Mouse (Mus musculus) limb, embryonic 15.5 days (tissue): ENCODE data around the gene 1700022I11Rik. TPM values are rescaled to one million over a fixed set of nuclear protein-coding genes. Genes with fewer than 3 reads are reported as not detected.

Experiments
- ATAC-seq: fragments of 200-750 bp; cut with Nextera tagmentation; 2 replicates; pipeline ENCODE4 v1.8.0; 2017; ENCODE audit warnings: low read depth, moderate TSS enrichment; ENCODE audit not compliant: insufficient number of reproducible peaks, low FRiP score, low TSS enrichment
- H3K27ac ChIP-seq: fragments of 300-500 bp; sonication (generic); 2 replicates; pipeline ENCODE4 v1.5.1; 2015; ENCODE audit warnings: moderate library complexity, mild to moderate bottlenecking, inconsistent platforms
- H3K27me3 ChIP-seq: fragments of 300-500 bp; sonication (generic); 2 replicates; pipeline ENCODE4 v1.6.1; 2015; ENCODE audit warnings: inconsistent platforms
- H3K36me3 ChIP-seq: fragments of 300-500 bp; sonication (generic); 2 replicates; pipeline ENCODE4 v1.6.1; 2015; ENCODE audit warnings: inconsistent platforms
- H3K4me1 ChIP-seq: fragments of 300-500 bp; sonication (generic); 2 replicates; pipeline ENCODE4 v1.6.1; 2015; ENCODE audit warnings: inconsistent platforms
- H3K4me2 ChIP-seq: fragments of 300-500 bp; sonication (generic); 2 replicates; pipeline ENCODE4 v1.6.1; 2015; ENCODE audit warnings: mild to moderate bottlenecking, inconsistent platforms
- H3K4me3 ChIP-seq: fragments of 300-500 bp; sonication (generic); 2 replicates; pipeline ENCODE4 v1.5.1; 2015; ENCODE audit warnings: mild to moderate bottlenecking, inconsistent platforms
- H3K9ac ChIP-seq: fragments of 300-500 bp; sonication (generic); 2 replicates; pipeline ENCODE4 v1.6.1; 2015; ENCODE audit warnings: inconsistent platforms
- H3K9me3 ChIP-seq: fragments of 300-500 bp; sonication (generic); 2 replicates; pipeline ENCODE4 v1.6.1; 2016; ENCODE audit warnings: inconsistent platforms
- WGBS: fragments of 180-500 bp; shearing (Covaris S2); methylation state at CpG from one replicate; pipeline ENCODE4 v1.1.7; 2015; 5-methylcytosine and 5-hydroxymethylcytosine counted together
- polyA plus RNA-seq: library from polyadenylated mRNA; unstranded; fragments of >200 nt; fragmentation: Nextera tagmentation; extraction: Ambion mirVana; gene quantifications from 2 replicates; pipeline ENCODE4 v1.2.1, GENCODE M21; 2015

The 1700022I11Rik gene
- polyA plus RNA-seq, 1 experiment from 2014 or later, result 0.42 TPM

DNA sequence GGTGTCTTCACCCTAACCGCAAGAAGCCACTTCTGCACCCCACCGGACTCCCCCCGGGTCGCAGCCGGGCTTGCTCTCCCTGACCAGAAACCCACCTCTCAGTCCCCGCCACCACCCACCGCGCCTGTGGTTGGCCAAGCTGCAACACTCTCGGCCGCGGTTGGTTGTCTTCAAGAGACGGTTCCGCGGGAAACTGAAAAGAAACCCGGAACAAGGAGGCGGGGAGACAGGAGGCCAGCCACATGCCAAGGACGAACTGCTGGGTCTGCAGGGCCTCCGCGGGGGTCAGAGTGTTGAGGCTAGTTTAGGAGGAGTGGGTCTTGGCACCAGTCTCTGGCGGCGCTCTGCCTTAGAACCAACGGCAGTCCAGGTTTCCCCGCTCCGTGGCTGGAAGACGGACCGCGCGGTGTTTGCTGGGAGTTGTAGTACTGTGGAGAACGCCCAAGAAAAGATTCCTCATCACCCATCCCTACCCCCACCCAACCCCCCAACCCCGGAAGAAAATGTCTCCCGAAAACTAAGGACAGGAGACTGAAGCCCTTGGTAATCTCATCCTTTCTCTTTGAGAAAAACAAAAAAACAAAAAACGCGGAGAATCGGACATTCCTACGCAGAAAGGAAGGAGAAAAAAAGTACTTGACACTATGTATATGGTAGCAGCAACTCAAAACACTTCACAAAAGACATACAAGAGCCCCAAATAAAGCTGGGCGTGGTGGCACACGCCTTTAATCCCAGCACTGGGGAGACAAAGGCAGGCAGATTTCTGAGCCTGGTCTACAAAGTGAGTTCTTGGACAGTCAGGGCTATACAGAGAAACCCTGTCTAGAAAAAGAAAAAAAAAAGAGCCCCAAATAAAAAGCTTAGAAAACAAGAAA lies 41.0 kb downstream of the 1700022I11Rik start, which contains the start of gene Fancg:
Gene Fancg (minus strand): TSS at position 346 of the 878 bp plus-strand sequence.
- H3K27ac ChIP-seq, result peak within 1 kb of the TSS; percentile 64
- peak; percentile 88 for ATAC-seq
- H3K4me2 ChIP-seq, result peak within 1 kb of the TSS; percentile 78
- peaks cover 14% of the 10 kb centered on the region for H3K4me1 ChIP-seq
- whole genome bisulfite sequencing, result 1% methylated on average over 37 of the region's 37 CpGs
- peaks cover 11% of the 10 kb centered on the region; the same call in 1 of the 2 replicates for H3K36me3 ChIP-seq
- H3K27me3 ChIP-seq, result no peaks in the 10 kb centered on the region
- no peaks in the 10 kb centered on the region for H3K9me3 ChIP-seq
- H3K4me3 ChIP-seq, result peak within 1 kb of the TSS; percentile 87
- peak within 1 kb of the TSS; percentile 51 for H3K9ac ChIP-seq

DNA sequence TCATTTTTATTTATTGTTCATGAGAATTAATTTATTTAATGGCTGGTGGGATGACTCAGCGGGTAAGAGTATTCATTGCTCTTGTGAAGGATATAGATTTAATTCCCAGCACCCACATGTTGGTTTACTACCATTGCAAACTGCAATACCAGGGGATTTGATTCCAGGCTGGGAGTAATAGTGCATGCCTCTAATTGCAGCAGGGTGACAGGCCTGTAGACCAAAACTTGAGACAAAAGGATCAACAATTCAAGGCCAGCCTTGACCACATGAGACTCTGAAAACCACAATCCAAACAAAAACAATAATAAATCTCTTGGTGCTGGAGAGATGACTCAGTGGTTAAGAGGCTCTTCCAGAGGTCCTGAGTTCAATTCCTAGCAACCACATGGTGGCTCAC lies 42.7 kb downstream of the 1700022I11Rik start:
- H3K4me3 ChIP-seq, result no peak overlapping the region
- 0 out of 2 replicates have a peak, but pooled peaks cover 9% of the 10 kb centered on the region for H3K36me3 ChIP-seq
- no peak overlapping the region for H3K4me2 ChIP-seq
- no peak overlapping the region for H3K27ac ChIP-seq
- 97% methylated on average over 1 of the region's 1 CpGs for WGBS
- no peak for ATAC-seq
- no peaks in the 10 kb centered on the region for H3K9me3 ChIP-seq
- H3K4me1 ChIP-seq, result peaks cover 14% of the 10 kb centered on the region
- no peak overlapping the region for H3K9ac ChIP-seq
- H3K27me3 ChIP-seq, result no peaks in the 10 kb centered on the region

DNA sequence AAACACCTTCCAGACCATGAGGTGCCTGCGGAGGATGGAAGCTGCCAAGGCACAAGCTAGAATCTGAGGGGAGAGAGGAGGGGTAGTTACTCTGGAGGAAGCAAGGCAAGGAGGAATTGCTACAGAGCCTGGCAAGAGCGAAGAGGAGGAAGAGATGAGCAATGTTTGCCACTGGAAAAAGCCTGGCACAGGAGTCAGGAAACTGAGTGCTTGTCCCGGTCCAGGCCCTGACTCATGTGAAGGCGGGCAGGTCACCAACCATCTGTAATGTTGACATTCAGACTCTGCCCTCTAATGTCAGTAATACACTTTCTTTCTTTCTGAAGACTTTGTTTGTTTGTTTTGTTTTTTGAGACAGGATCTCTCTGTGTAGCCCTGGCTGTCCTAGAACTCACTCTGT lies 48.8 kb downstream of the 1700022I11Rik start:
- ATAC-seq, result no peak
- Histone ChIP-seq H3K9ac (no peak overlapping the region), H3K9me3 (no peaks in the 10 kb centered on the region), H3K36me3 (peaks cover 62% of the 10 kb centered on the region), H3K4me3 (no peak overlapping the region), H3K4me2 (no peak overlapping the region), H3K27me3 (no peaks in the 10 kb centered on the region), H3K27ac (no peak overlapping the region), H3K4me1 (no peaks in the 10 kb centered on the region)
- WGBS, result 95% methylated on average over 4 of the region's 4 CpGs

DNA sequence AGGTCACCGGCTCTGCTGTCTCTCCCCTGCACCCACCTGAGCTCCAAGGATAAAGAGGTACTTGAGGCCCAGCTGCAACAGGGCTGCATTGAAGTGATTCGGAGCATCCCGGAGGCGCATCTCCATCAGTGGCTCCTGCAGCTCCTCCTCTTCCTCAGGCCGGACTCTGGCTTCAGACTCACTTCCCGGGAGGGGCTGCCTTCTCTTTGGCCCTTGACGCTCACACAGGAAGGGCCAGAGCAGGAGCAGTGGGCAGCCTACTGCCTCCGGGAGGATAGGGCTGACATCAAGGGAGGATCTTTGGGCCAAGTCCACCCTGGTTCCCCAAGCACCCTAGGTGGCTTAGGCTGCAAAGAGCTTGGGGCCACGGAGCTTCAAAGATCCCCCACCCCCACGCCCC lies 49.8 kb downstream of the 1700022I11Rik start:
- WGBS, result 91% methylated on average over 10 of the region's 10 CpGs
- Histone ChIP-seq H3K9ac (no peak overlapping the region), H3K36me3 (peaks cover 68% of the 10 kb centered on the region), H3K4me2 (no peak overlapping the region), H3K27ac (no peak overlapping the region), H3K4me3 (no peak overlapping the region), H3K9me3 (no peaks in the 10 kb centered on the region), H3K4me1 (peaks cover 3% of the 10 kb centered on the region; the same call in 1 of the 2 replicates), H3K27me3 (no peaks in the 10 kb centered on the region)
- no peak for ATAC-seq

DNA sequence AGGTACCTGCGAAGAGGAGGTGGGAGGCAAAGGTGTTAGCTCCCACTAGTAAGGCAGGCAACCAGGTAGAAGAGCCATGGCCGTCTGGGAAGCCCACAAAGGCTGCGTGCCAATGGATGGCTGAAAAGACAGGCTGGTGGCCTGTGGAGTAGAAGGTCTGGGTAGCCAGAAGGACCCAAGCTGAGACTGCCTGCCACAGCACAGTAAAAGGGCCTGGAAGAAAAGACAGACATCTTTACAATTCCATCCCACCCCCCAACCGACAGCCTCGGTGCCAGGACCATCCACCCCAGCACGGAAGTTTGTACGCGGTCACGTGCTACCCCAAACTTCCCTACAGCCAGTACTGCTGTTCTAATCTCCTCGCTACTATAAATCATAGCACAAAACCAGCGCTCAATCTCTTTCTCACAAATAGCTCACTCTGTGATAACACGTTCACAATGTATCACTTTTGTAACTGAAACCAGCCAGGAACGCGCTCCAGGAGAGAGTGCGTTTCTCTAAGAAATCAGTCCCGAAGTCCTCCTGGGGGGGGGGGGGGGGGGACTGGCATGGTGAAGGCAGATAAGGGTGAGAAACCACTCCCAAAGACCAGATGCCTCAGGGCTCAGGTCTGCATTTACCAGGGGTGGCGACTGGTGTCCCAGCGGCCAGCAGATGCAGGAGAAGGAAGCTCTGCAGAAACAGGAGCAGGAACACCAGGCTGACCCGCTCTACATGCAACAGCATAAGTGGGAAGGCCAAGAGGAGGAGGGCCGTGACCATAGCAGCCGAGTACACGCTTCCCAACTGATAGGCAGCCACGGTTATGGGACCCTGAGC lies 50.4 kb downstream of the 1700022I11Rik start:
- 90% methylated on average over 23 of the region's 23 CpGs for WGBS
- Histone ChIP-seq H3K4me1 (peaks cover 10% of the 10 kb centered on the region), H3K36me3 (peaks cover 68% of the 10 kb centered on the region), H3K9ac (no peak overlapping the region), H3K4me2 (no peak overlapping the region), H3K27me3 (no peaks in the 10 kb centered on the region), H3K27ac (no peak overlapping the region), H3K4me3 (no peak overlapping the region), H3K9me3 (no peaks in the 10 kb centered on the region)
- no peak for ATAC-seq

DNA sequence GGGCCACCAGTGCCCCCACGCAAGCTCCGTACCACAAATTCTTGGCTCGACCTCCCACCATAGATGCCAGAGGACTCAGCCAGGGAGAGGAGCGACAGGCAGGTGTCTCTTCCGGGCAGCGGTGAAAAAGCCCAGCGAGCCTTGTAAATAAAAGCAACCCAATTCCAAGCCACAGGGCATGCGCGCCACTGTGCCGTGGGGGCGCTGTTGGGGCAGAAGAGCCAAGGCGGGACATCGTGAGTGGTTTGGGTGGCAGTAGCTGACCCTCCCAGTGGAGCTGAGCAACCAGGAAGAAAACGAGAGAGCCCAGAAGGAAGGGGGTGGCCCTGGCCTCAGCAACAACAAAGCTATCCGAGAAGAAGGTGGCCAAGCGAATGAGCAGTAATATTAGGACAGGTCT lies 51.5 kb downstream of the 1700022I11Rik start:
- Histone ChIP-seq H3K27ac (no peak overlapping the region), H3K9me3 (no peaks in the 10 kb centered on the region), H3K27me3 (no peaks in the 10 kb centered on the region), H3K36me3 (peaks cover 68% of the 10 kb centered on the region), H3K9ac (no peak overlapping the region), H3K4me2 (no peak overlapping the region), H3K4me3 (no peak overlapping the region), H3K4me1 (peaks cover 13% of the 10 kb centered on the region)
- 93% methylated on average over 16 of the region's 16 CpGs for WGBS
- no peak for ATAC-seq

DNA sequence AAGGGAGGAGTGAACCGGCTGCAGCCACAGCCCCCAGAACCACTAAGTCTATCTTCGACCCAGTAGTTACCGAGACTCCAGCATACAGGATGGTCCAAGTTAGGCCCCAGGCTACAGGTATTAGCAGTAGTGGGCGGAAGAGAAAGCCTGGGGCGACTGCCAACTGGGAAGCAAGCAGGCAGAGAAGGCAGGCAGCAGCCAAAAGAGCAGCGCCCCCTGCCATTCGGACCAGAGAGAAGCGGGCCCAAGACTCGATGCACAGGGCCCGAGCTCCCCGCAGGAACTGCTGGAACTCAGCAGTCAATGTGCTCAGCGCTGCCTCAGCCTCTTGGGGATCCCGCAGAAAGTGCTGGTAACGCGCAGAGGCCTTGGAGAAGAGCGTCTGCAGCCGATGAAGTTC lies 51.9 kb downstream of the 1700022I11Rik start:
- WGBS, result 79% methylated on average over 17 of the region's 17 CpGs

DNA sequence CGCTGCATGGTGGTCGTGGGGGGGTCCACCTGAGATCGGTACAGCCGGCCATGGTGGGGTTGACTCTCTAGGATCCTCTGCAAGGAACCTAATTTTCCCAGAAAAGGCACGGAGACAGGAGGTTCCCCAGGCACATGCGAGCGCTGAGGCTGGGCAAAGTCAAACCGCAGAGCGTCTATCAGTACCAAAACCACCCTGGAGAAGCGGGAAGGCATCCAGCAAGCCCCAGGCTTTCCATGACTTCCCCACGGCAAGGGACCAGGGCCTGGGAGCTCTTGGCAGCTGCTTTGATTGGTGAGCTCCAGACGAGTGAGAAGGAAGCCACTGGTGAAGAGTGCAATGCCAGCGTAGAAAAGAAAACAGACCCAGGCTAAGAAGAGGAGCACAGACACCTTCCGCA lies 55.3 kb downstream of the 1700022I11Rik start:
- Histone ChIP-seq H3K9ac (0 out of 2 replicates have a peak overlapping the region, but pooled peaks have one; percentile 40), H3K4me2 (peak overlapping the region; percentile 71), H3K9me3 (no peaks in the 10 kb centered on the region), H3K27me3 (no peaks in the 10 kb centered on the region), H3K36me3 (peaks cover 68% of the 10 kb centered on the region), H3K4me1 (peaks cover 13% of the 10 kb centered on the region), H3K4me3 (peak overlapping the region; percentile 61), H3K27ac (peak overlapping the region; percentile 91; the same call in 1 of the 2 replicates)
- 75% methylated on average over 14 of the region's 14 CpGs for WGBS
- ATAC-seq, result no peak

More for the DNA sequence above, 51.9 kb downstream of the 1700022I11Rik start:
- Histone ChIP-seq H3K4me1 (peaks cover 13% of the 10 kb centered on the region), H3K4me3 (no peak overlapping the region), H3K9ac (no peak overlapping the region), H3K27me3 (no peaks in the 10 kb centered on the region), H3K27ac (no peak overlapping the region), H3K36me3 (peaks cover 68% of the 10 kb centered on the region), H3K9me3 (no peaks in the 10 kb centered on the region), H3K4me2 (no peak overlapping the region)
- ATAC-seq, result no peak

DNA sequence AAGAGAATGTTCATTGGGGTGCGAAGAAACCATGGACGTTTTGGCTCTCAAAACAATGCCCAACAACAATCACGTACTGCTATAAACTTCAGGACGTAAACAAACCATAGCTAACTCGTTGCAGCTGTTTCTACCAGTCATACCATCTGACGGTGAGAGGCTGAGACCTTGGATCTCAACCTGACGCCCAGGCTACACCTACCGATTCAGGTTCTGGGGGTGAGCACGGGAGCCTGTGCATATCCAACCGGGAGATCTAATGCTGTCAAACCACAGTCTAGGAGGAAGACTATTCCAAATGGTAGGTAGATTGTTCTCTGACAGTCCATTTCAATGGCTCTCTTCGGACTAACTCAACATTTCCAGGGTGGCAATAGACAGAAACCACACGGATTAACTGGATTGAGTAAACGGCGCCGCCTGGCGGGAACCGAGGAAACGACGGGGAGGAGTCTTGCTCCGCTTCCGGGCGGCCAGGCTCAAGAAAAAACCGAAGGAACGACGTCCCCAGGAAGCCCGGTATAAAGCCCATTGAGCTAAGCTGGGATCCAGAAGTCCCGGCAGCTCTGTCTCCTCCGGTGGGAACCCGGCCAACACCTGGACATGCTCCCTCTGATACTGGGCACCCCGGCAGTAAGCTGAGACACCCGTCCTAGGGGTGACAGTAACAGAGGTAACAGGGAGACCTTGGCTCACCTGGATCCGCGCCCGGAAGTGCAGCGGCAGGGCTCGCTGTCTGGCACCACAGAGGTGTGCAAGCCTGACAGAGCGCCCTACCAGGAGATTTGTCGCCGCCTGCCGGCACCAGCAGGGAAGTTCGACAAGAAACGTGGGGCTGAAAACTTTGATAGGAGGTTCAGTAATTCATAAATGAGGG lies 55.9 kb downstream of the 1700022I11Rik start, which contains the start of gene Pigo:
Gene Pigo (minus strand): TSS at position 736 of the 877 bp plus-strand sequence.
- Histone ChIP-seq H3K9me3 (no peaks in the 10 kb centered on the region), H3K9ac (peak within 1 kb of the TSS; percentile 40; the same call in 1 of the 2 replicates), H3K4me1 (peaks cover 18% of the 10 kb centered on the region), H3K4me2 (peak within 1 kb of the TSS; percentile 71), H3K4me3 (peak within 1 kb of the TSS; percentile 61), H3K27me3 (no peaks in the 10 kb centered on the region), H3K36me3 (peaks cover 66% of the 10 kb centered on the region), H3K27ac (peak within 1 kb of the TSS; percentile 91)
- peak; percentile 84 for ATAC-seq
- 5% methylated on average over 42 of the region's 42 CpGs for WGBS

DNA sequence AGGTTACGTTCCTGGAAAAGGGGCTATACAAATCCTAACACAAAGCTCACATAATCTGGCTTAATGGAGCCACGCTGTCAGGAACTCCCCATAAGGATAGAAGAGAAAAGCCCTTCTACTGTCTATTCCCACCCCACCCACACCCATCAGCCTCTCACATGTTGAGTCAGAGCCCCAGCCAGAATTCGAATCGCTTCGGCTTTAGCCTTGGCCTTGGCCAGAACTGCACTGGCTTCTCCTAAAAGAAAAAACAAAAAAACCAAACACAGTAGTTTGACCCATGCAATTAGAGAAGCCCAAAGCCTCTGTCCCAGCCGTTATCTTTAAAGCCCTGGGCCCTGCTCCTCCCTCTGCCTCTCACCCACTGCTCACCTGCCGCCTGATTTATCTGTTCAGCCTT lies 59.7 kb downstream of the 1700022I11Rik start:
- peaks cover 46% of the 10 kb centered on the region for H3K36me3 ChIP-seq
- no peak overlapping the region for H3K27ac ChIP-seq
- no peaks in the 10 kb centered on the region for H3K9me3 ChIP-seq
- no peak overlapping the region for H3K4me3 ChIP-seq
- ATAC-seq, result no peak
- WGBS, result 90% methylated on average over 7 of the region's 7 CpGs
- no peak overlapping the region for H3K4me2 ChIP-seq
- H3K4me1 ChIP-seq, result peaks cover 25% of the 10 kb centered on the region
- no peak overlapping the region for H3K9ac ChIP-seq
- no peaks in the 10 kb centered on the region for H3K27me3 ChIP-seq

DNA sequence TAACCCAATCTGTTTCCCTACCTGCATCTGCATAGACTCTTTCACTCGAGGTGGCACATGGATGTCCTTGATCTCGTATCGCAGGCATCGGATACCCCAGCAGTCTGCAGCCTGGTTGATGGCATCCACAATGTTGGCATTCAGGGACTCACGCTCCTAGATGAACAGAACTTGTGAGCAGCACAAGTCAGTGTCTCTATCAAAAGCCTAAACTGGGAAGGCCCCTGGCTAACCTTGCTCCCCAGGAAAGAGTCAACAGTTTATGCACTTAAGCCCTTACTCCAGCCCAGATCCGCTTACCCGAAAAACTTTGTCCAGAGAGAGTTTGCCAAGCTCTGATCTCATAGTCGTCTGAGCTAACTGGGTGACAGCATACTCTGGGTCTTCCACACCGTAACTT lies 60.3 kb downstream of the 1700022I11Rik start:
- Histone ChIP-seq H3K4me1 (peaks cover 19% of the 10 kb centered on the region), H3K27ac (no peak overlapping the region), H3K36me3 (peaks cover 52% of the 10 kb centered on the region), H3K9ac (0 out of 2 replicates have a peak overlapping the region, but pooled peaks have one; percentile 7), H3K27me3 (no peaks in the 10 kb centered on the region), H3K9me3 (no peaks in the 10 kb centered on the region), H3K4me2 (peak overlapping the region; percentile 72; the same call in 1 of the 2 replicates), H3K4me3 (peak overlapping the region; percentile 77; the same call in 1 of the 2 replicates)
- WGBS, result 94% methylated on average over 9 of the region's 9 CpGs
- no peak for ATAC-seq
